In the genomic region with DNA sequence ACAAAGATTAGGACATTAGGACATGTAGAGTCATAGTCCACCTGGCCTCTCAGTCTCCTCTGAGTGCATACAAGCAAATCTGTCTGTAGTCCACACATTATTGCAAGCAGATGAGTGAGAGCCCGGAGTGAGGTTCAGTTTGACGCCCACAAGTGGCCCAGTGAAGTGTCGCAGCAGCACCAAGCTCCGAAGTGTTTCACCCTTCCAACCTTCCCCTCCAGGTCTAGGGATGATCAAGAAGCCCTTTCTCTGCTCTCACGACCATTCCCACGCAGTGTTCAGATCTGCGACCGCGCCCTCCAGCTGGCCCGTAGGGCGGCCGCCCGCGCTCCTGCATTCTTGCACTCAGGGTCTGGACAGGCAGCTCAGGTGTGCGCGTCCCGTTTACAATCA, we compare ENCODE assay signal across 8 mouse cellular contexts. TPM values are rescaled to one million over a fixed set of nuclear protein-coding genes. Genes with fewer than 3 reads are reported as not detected.
DNase-seq lines count a peak whose midpoint lies in the region; ATAC-seq and TF ChIP-seq lines count a peak whose summit lies in the region.

No protein-coding gene starts in this region.

- no peaks in the 10 kb centered on the region for H3K27me3 ChIP-seq in kidney, postnatal 0 days (ENCODE audit: insufficient read depth, low read length)
- peaks cover 30% of the 10 kb centered on the region for H3K27me3 ChIP-seq in embryonic facial prominence, embryonic 10.5 days (replicated peaks; ENCODE audit: low read depth, poor library complexity, severe bottlenecking)
- 0 out of 2 replicates have a peak, but pooled peaks cover 7% of the 10 kb centered on the region for H3K27me3 ChIP-seq in hindbrain, embryonic 14.5 days (ENCODE audit: control insufficient read depth, insufficient read depth, low read length)
- peaks cover 8% of the 10 kb centered on the region; the same call in 1 of the 2 replicates for H3K27me3 ChIP-seq in midbrain, embryonic 15.5 days (replicated peaks)

- no peak for DNase-seq in kidney, postnatal 0 days (ENCODE audit: low spot score)
- no peak for DNase-seq in kidney, postnatal 4 days
- DNase-seq in embryonic facial prominence, embryonic 10.5 days (ENCODE audit: low spot score): no peak
- no peak for DNase-seq in hindbrain, embryonic 14.5 days (ENCODE audit: low spot score)
- no peak for DNase-seq in adipocyte (ENCODE audit: low spot score)
- DNase-seq in adrenal gland, adult 18-20 months (ENCODE audit: low spot score in 2 of 2): no peak
- no peak for DNase-seq in frontal cortex, adult 2 months (ENCODE audit: extremely low spot score in 1 of 2, low spot score in 1 of 2)

- peaks cover 5% of the 10 kb centered on the region for H3K4me1 ChIP-seq in kidney, postnatal 0 days (replicated peaks; ENCODE audit: insufficient read depth, low read length)
- peaks cover 23% of the 10 kb centered on the region for H3K4me1 ChIP-seq in embryonic facial prominence, embryonic 10.5 days
- 0 out of 2 replicates have a peak, but pooled peaks cover 13% of the 10 kb centered on the region for H3K4me1 ChIP-seq in hindbrain, embryonic 14.5 days (replicated peaks; ENCODE audit: control insufficient read depth, insufficient read depth, low read length)
- peaks cover 13% of the 10 kb centered on the region; the same call in 1 of the 2 replicates for H3K4me1 ChIP-seq in midbrain, embryonic 15.5 days

- under 1% methylated on average over 17 of the region's 17 CpGs for WGBS in kidney, postnatal 0 days
- 2% methylated on average over 17 of the region's 17 CpGs for WGBS in embryonic facial prominence, embryonic 10.5 days
- WGBS in hindbrain, embryonic 14.5 days: 1% methylated on average over 17 of the region's 17 CpGs
- 2% methylated on average over 17 of the region's 17 CpGs for WGBS in midbrain, embryonic 15.5 days

- no peak for ATAC-seq in kidney, postnatal 0 days (replicated peaks; ENCODE audit: low FRiP score, low read depth)
- ATAC-seq in hindbrain, embryonic 14.5 days (ENCODE audit: low FRiP score): no peak
- no peak for ATAC-seq in midbrain, embryonic 15.5 days (replicated peaks)

- TF ChIP-seq CTCF in kidney, postnatal 0 days (IDR thresholded peaks at IDR 0.05; ENCODE audit: low read depth): no peak

- H3K36me3 ChIP-seq in kidney, postnatal 0 days (ENCODE audit: insufficient read depth, low read length): no peaks in the 10 kb centered on the region
- no peaks in the 10 kb centered on the region for H3K36me3 ChIP-seq in embryonic facial prominence, embryonic 10.5 days (replicated peaks)
- no peaks in the 10 kb centered on the region for H3K36me3 ChIP-seq in hindbrain, embryonic 14.5 days (replicated peaks; ENCODE audit: control insufficient read depth, insufficient read depth)
- no peaks in the 10 kb centered on the region for H3K36me3 ChIP-seq in midbrain, embryonic 15.5 days (replicated peaks)

- peak overlapping the region; percentile 79 for H3K9ac ChIP-seq in kidney, postnatal 0 days (ENCODE audit: low read depth, low read length)
- peak overlapping the region; percentile 77 for H3K9ac ChIP-seq in hindbrain, embryonic 14.5 days
- peak overlapping the region; percentile 67 for H3K9ac ChIP-seq in midbrain, embryonic 15.5 days

- no peaks in the 10 kb centered on the region for H3K9me3 ChIP-seq in kidney, postnatal 0 days (replicated peaks; ENCODE audit: low read length)
- H3K9me3 ChIP-seq in embryonic facial prominence, embryonic 10.5 days: no peaks in the 10 kb centered on the region
- no peaks in the 10 kb centered on the region for H3K9me3 ChIP-seq in hindbrain, embryonic 14.5 days (ENCODE audit: control insufficient read depth, low read length)
- no peaks in the 10 kb centered on the region for H3K9me3 ChIP-seq in midbrain, embryonic 15.5 days

- peak overlapping the region; percentile 91 for H3K4me2 ChIP-seq in kidney, postnatal 0 days (ENCODE audit: low read length)
- H3K4me2 ChIP-seq in hindbrain, embryonic 14.5 days (replicated peaks): peak overlapping the region; percentile 88
- peak overlapping the region; percentile 84 for H3K4me2 ChIP-seq in midbrain, embryonic 15.5 days

- H3K4me3 ChIP-seq in kidney, postnatal 0 days (replicated peaks; ENCODE audit: low read depth, low read length): peak overlapping the region; percentile 75
- H3K4me3 ChIP-seq in embryonic facial prominence, embryonic 10.5 days: peak overlapping the region; percentile 81
- H3K4me3 ChIP-seq in hindbrain, embryonic 14.5 days (replicated peaks; ENCODE audit: low read length): peak overlapping the region; percentile 87
- peak overlapping the region; percentile 66 for H3K4me3 ChIP-seq in midbrain, embryonic 15.5 days

- peak overlapping the region; percentile 82 for H3K27ac ChIP-seq in kidney, postnatal 0 days
- H3K27ac ChIP-seq in embryonic facial prominence, embryonic 10.5 days (replicated peaks): peak overlapping the region; percentile 86
- H3K27ac ChIP-seq in hindbrain, embryonic 14.5 days: no peak overlapping the region
- no peak overlapping the region for H3K27ac ChIP-seq in midbrain, embryonic 15.5 days

RNA-seq across cellular contexts. Expression of gene Arhgef26, which starts 0.3 kb away (rescaled TPM):
- polyA plus RNA-seq in kidney, postnatal 0 days (2015; fragmentation: Nextera tagmentation; extraction: Ambion mirVana): 7.8 and 8.8 TPM in 2 replicates
- 6.9 and 8.2 TPM in 2 replicates for polyA plus RNA-seq in embryonic facial prominence, embryonic 10.5 days (2016; fragmentation: Nextera tagmentation; extraction: Ambion mirVana)
- 11.3 and 11.7 TPM in 2 replicates for polyA plus RNA-seq in hindbrain, embryonic 14.5 days (2014; fragmentation: Nextera tagmentation; extraction: Ambion mirVana)
- 9.2 and 11.7 TPM in 2 replicates for polyA plus RNA-seq in midbrain, embryonic 15.5 days (2015; fragmentation: Nextera tagmentation; extraction: Ambion mirVana)
- total RNA-seq in adrenal gland, adult 18-20 months (2021): 1 to 10 TPM; 2.3 to 2.7 TPM
- polyA plus RNA-seq in frontal cortex, adult 2 months (2012; rRNA removed): 13.7 and 15.8 TPM in 2 replicates

Comparison
In these comparisons a context has a peak if more than half of its experiments do, and no peak if none do; other contexts are left out.
1. H3K27ac ChIP-seq: peak in kidney, postnatal 0 days (single experiment) and embryonic facial prominence, embryonic 10.5 days (single experiment); none in hindbrain, embryonic 14.5 days (single experiment) and midbrain, embryonic 15.5 days (single experiment).
2. Peak in every context shown above with its lines, with median percentiles within 50 percentile points of each other: H3K4me2 ChIP-seq, H3K4me3 ChIP-seq and H3K9ac ChIP-seq.